Mouse (Mus musculus) hindbrain, embryonic 12.5 days (tissue): Measurements from ENCODE around the gene Ephx4. TPM values are rescaled to one million over a fixed set of nuclear protein-coding genes. Genes with fewer than 3 reads are reported as not detected.

ENCODE experiments used
- ATAC-seq: fragments of 200-750 bp; cut with Nextera tagmentation; 2 replicates; pipeline ENCODE4 v1.8.0; 2017; ENCODE audit warnings: moderate TSS enrichment; ENCODE audit not compliant: low FRiP score
- H3K27ac ChIP-seq: fragments of 300-500 bp; sonication (generic); 2 replicates; pipeline ENCODE4 v1.5.1; 2016; ENCODE audit warnings: mild to moderate bottlenecking
- H3K27me3 ChIP-seq: fragments of 300-500 bp; sonication (generic); 2 replicates; pipeline ENCODE4 v1.6.1; 2016; ENCODE audit warnings: mild to moderate bottlenecking
- H3K36me3 ChIP-seq: fragments of 300-500 bp; sonication (generic); 2 replicates; pipeline ENCODE4 v1.6.1; 2016; ENCODE audit warnings: mild to moderate bottlenecking
- H3K4me1 ChIP-seq: fragments of 300-500 bp; sonication (generic); 2 replicates; pipeline ENCODE4 v1.6.1; 2016
- H3K4me2 ChIP-seq: fragments of 300-500 bp; sonication (generic); replicated peaks from 2 replicates; pipeline ENCODE4 v1.6.1; 2016; ENCODE audit warnings: mild to moderate bottlenecking
- H3K4me3 ChIP-seq: fragments of 300-500 bp; sonication (generic); 2 replicates; pipeline ENCODE4 v1.5.1; 2016; ENCODE audit warnings: mild to moderate bottlenecking
- H3K9ac ChIP-seq: fragments of 300-500 bp; sonication (generic); 2 replicates; pipeline ENCODE4 v1.6.1; 2016; ENCODE audit warnings: mild to moderate bottlenecking, moderate library complexity
- H3K9me3 ChIP-seq: fragments of 300-500 bp; sonication (generic); replicated peaks from 2 replicates; pipeline ENCODE4 v1.6.1; 2016; ENCODE audit warnings: mild to moderate bottlenecking
- WGBS: fragments of 180-500 bp; shearing (Covaris S2); methylation state at CpG from one replicate; pipeline ENCODE4 v1.1.7; 2016; 5-methylcytosine and 5-hydroxymethylcytosine counted together
- polyA plus RNA-seq: library from polyadenylated mRNA; unstranded; fragments of >200 nt; fragmentation: Nextera tagmentation; extraction: Ambion mirVana; gene quantifications from 2 replicates; pipeline ENCODE4 v1.2.1, GENCODE M21; 2016

Ephx4 gene
- polyA plus RNA-seq, 1 experiment from 2014 or later = 1.2 TPM

DNA sequence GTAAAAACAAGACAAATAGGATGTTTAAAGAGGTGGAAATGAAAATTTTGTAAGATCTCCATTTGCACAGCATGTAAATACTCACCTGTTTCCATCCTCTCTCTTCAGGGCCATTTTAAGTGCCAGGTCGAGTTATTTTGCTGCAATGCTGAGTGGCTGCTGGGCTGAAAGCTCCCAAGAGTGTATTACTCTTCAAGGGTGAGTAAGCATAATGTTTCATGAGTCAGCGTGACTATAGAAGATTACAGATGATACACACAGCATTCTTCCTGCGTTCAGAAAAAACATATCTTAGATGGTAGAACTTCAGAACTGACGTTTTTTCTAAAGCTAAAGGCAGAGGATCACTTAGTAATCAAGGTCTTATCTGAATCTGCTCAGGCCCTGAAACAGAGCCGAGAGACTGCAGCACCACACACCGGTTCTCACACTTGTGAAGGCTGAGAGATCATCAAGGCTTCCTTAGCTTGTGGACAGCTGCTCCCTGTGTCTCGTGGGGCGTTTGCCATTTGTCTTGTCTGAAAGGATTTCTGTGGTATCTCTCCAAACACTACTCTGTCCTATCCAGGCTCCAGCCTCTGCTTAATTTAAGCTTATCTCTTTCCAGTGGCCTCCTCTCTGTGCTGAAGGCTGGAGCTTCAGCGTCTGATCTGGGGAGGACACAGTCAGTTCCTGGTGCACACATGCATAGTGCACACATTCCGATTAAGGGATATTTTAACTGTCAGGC is 68.2 kb downstream of the Ephx4 start:
- 83% methylated on average over 10 of the region's 10 CpGs for WGBS
- Histone ChIP-seq H3K27ac (no peak overlapping the region), H3K4me1 (no peaks in the 10 kb centered on the region), H3K27me3 (no peaks in the 10 kb centered on the region), H3K9me3 (no peaks in the 10 kb centered on the region), H3K9ac (no peak overlapping the region), H3K36me3 (no peaks in the 10 kb centered on the region), H3K4me3 (no peak overlapping the region), H3K4me2 (no peak overlapping the region)
- no peak for ATAC-seq

Other genes with a start within 250 kb of the Ephx4 start
- 12.0 and 13.7 TPM in 2 replicates for gene Tgfbr3, start 113.1 kb upstream of the Ephx4 start, polyA plus RNA-seq
- 2.7 and 2.9 TPM in 2 replicates for gene Brdt, start 71.6 kb upstream of the Ephx4 start, polyA plus RNA-seq
- not detected in 2 replicates for gene Lpcat2b, start 28.8 kb downstream of the Ephx4 start, polyA plus RNA-seq
- 8.8 and 10.3 TPM in 2 replicates for gene Btbd8, start 35.3 kb downstream of the Ephx4 start, polyA plus RNA-seq
- gene Gm42669, start 104.9 kb downstream of the Ephx4 start, polyA plus RNA-seq = 0.23 and 0.80 TPM in 2 replicates
- gene 1700028K03Rik, start 132.0 kb downstream of the Ephx4 start, polyA plus RNA-seq = 0.15 and 0.21 TPM in 2 replicates
- gene Rpap2, start 194.6 kb downstream of the Ephx4 start, polyA plus RNA-seq = 20.1 and 22.6 TPM in 2 replicates
- gene Glmn, start 195.2 kb downstream of the Ephx4 start, polyA plus RNA-seq = 34.2 and 42.7 TPM in 2 replicates